Mouse (Mus musculus) brain, adult 10 weeks (tissue): ENCODE data around the gene Med24. TPM values are rescaled to one million over a fixed set of nuclear protein-coding genes. Genes with fewer than 3 reads are reported as not detected.

Experiments
- polyA plus RNA-seq: library from polyadenylated mRNA; stranded (reverse); fragments of 350-450 nt; fragmentation: Illumina TruSeq; extraction: RNeasy Lipid Tissue Mini Kit (QIAGEN cat#74804); gene quantifications from one replicate; pipeline ENCODE4 v1.2.3, GENCODE M21; 2015; ENCODE audit warnings: low read depth, low replicate concordance

The Med24 gene
- 76.2 TPM for polyA plus RNA-seq

DNA sequence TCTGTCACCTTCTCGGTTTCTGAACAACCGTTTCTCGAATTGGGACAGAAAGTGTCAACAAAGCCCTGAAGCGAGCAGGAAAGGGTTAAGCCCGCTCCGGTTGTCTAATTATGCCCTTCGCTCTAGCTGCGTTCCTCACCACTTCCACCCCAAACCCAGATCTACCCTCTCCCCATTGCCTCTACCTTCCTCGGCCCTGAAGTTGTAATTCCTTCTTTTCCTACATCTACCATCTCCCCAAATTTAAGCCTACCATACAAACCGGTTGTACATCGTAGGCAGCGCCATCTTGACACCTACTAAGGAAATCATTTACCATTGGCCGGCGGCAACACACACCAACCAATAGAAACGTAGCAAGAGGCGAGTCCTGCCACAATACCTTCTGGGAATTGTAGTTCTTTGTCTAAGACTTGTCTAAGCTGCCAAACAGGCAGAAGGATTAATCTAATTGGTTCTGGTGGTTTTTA is at the start of gene Med24:
Gene Med24, minus strand, starts transcription at position 317 of the 470 bp plus-strand sequence.

DNA sequence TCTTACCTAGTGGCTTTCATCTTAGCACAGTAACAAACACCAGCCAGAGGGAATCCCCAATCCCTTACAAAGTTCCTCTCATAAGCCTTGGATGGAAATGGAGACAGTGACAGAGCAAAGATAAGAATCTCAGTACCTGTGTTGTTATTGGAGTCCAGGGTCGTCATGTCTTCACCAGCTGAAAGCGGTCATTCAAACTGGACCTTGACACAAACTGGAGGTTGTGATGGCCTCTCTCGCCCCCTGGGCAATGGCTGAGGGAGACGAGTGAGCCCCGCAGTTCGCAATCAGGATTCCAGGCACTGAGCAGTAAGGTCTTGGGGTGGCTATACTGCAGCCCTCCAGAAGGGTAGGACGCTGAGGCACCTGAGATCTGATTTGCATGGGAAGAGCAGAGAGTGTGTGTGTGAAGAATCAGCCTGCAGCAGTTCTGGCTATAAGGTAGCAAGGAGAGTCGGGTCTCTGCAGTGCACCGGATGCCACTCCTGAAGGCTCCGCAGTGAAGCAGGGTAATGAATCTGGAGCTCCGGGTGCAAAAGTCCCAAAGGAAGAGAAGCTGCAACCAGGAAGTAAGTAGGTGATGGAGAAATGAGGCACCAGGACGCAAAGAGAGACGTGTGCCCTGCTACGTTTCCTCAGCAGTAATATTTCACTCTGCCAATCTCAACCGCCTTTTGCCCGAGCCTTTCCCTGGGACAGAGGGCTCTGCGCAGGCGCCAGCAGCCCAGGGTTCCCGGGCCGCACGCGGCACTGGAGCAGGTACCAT is 45.5 kb upstream of the Med24 start, which contains the start of gene Nr1d1:
Gene Nr1d1, minus strand, starts transcription at position 752 of the 766 bp plus-strand sequence.

DNA sequence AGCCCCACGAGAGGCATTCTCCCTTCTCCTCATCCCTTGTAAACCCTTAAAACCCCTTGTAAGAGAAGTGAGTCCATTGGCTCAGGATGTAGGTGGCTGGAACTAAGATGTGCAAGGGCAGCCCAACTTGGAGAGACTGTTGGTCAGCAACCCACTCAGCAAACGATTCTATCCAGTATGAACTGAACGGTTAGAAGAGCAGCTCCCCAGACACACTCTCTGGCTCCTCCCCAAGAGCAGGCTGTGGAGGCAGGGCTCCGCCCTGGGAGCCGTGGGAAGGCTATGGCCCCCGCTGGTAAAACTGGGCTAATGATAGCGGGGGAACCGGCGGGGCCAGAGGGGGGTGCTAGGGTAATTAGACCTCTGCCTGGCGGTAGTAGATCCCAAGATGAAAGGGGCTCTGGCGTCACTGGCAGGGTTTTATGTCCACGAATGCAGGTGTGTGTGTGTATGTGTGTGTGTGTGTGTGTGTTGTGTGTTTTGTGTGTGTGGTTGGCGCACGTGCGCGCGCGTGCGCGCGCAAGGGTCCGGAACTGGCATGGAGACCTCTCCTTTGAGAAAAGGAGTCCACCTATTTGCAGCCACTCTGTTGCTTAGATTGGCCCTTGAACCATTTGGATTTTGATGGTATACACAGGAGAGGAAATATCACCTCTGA is 11.3 kb upstream of the Med24 start, which contains the start of gene Thra:
Gene Thra, plus strand, starts transcription at position 246 of the 658 bp plus-strand sequence.

DNA sequence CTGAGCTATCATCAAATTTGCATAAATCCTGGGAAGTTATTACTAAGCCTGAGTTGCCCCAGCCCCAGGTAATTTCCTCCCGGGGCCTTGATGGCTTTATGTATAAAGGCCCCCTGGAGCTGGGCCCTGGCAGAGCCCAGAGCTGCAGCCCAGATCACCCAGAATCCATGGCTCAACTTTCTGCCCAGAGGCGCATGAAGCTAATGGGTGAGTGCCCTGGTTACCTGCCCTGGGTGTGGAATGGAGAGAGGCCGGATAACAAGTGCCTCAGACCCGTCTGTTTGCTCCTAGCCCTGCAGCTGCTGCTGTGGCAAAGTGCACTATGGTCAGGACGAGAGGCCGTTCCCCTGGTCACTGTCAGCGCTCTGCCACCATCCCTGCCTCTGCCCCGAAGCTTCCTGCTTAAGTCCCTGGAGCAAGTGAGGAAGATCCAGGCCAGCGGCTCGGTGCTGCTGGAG is 28.0 kb downstream of the Med24 start, which contains the start of gene Csf3:
Gene Csf3, plus strand, starts transcription at position 51 of the 458 bp plus-strand sequence.

DNA sequence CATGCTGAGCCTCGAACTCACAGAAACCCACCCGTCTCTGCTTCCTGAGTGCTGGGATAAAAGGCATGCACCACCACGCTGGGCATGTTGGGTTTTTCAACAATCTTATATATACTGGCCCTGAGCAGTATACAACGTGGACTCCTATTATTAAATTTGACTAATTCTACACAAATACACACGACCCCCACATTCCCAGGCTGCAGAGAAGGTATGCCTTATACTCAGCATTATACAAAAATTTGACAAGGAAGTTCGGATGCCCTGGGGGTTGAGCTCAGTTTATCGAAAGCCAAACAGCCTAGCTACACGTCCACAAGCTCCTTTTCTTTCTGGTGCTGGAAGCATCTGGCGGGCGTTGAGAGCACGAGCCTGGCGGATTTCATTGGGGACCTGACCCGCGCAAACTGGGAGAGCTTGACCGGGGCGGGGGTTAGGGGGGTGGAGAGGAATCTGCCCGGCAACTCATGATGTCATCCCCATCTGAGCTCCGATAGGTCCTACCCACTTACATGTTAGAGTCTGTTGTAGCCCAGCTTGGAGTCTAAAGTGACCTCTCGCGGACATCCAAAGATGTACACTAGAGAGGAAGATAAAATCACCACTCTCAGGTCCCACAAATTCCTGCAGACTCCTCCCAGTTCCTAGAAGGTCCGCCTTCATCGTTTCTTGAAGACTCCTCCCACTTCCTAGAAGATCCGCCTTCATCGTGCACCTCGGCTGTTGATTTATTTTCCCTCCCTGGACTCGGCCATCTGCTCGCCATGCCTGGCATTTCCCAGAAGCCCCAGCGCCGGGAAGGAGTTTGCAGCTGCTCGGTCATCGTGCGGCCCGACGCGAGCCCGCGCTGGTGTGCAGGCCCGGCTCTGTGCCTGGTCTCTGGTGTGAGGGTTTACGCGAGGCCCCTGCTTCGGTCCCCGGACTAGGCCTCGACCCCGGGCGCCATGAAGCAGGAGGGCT is 47.2 kb downstream of the Med24 start, which contains the start of gene Psmd3:
Gene Psmd3, plus strand, starts transcription at position 769 of the 960 bp plus-strand sequence.

DNA sequence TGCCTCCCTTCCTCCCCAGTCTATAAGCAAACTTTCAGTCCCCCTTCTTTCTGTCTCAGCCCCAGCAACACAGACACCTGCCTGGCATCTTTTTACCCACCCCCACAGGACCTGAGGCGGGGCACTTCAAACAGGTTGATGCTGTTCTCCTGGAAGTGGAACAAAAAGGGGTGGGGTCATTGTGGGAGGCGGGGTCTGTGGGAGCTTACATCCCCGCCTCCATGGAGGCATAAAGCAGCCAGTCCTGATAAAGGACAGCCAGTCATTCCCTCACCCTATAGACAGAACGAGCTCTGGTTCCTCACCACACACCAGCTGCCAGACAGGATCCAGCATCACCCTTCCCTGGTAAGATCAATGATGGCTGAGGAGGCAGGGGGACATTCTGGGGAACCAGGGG is 65.1 kb downstream of the Med24 start, which contains the start of gene Gsdma:
Gene Gsdma, plus strand, starts transcription at position 261 of the 400 bp plus-strand sequence.

Other genes with a start within 250 kb of the Med24 start
- not detected for gene Ikzf3, start 183.4 kb downstream of the Med24 start, polyA plus RNA-seq
- not detected for gene Zpbp2, start 178.3 kb downstream of the Med24 start, polyA plus RNA-seq
- 59.0 TPM for gene Ormdl3, start 142.1 kb downstream of the Med24 start, polyA plus RNA-seq
- gene Lrrc3c, start 131.1 kb downstream of the Med24 start, polyA plus RNA-seq = not detected
- not detected for gene Gm12355, start 103.8 kb downstream of the Med24 start, polyA plus RNA-seq
- gene Gsdma3, start 103.1 kb downstream of the Med24 start, polyA plus RNA-seq = not detected
- not detected for gene Gsdma2, start 82.7 kb downstream of the Med24 start, polyA plus RNA-seq
- gene Gsdma, start 65.1 kb downstream of the Med24 start, polyA plus RNA-seq = not detected
- 113 TPM for gene Psmd3, start 46.9 kb downstream of the Med24 start, polyA plus RNA-seq
- not detected for gene Csf3, start 28.2 kb downstream of the Med24 start, polyA plus RNA-seq
- 652 TPM for gene Thra, start 11.2 kb upstream of the Med24 start, polyA plus RNA-seq
- gene Nr1d1, start 45.9 kb upstream of the Med24 start, polyA plus RNA-seq = 59.3 TPM
- gene Msl1, start 66.1 kb upstream of the Med24 start, polyA plus RNA-seq = 117 TPM
- gene Casc3, start 75.5 kb upstream of the Med24 start, polyA plus RNA-seq = 37.6 TPM
- gene Rapgefl1, start 107.3 kb upstream of the Med24 start, polyA plus RNA-seq = 89.1 TPM
- 28.1 TPM for gene Wipf2, start 134.2 kb upstream of the Med24 start, polyA plus RNA-seq
- 0.74 TPM for gene Cdc6, start 178.4 kb upstream of the Med24 start, polyA plus RNA-seq
- 7.5 TPM for gene Rara, start 198.4 kb upstream of the Med24 start, polyA plus RNA-seq